Mouse (Mus musculus) embryonic facial prominence, embryonic 13.5 days (tissue): ENCODE results near the gene Zbtb22. TPM values are rescaled to one million over a fixed set of nuclear protein-coding genes. Genes with fewer than 3 reads are reported as not detected.

Source experiments
- ATAC-seq: fragments of 200-750 bp; cut with Nextera tagmentation; 2 replicates; pipeline ENCODE4 v1.8.0; 2017; ENCODE audit warnings: low read depth; ENCODE audit not compliant: insufficient number of reproducible peaks, insufficient read depth, low FRiP score, low TSS enrichment
- H3K27ac ChIP-seq: fragments of 300-500 bp; sonication (generic); 2 replicates; pipeline ENCODE4 v1.5.1; 2015; ENCODE audit warnings: moderate library complexity, mild to moderate bottlenecking, inconsistent platforms
- H3K27me3 ChIP-seq: fragments of 300-500 bp; sonication (generic); 2 replicates; pipeline ENCODE4 v1.6.1; 2015; ENCODE audit warnings: mild to moderate bottlenecking, inconsistent platforms
- H3K36me3 ChIP-seq: fragments of 300-500 bp; sonication (generic); 2 replicates; pipeline ENCODE4 v1.6.1; 2015; ENCODE audit warnings: mild to moderate bottlenecking, inconsistent platforms
- H3K4me1 ChIP-seq: fragments of 300-500 bp; sonication (generic); 2 replicates; pipeline ENCODE4 v1.6.1; 2015; ENCODE audit warnings: inconsistent platforms
- H3K4me2 ChIP-seq: fragments of 300-500 bp; sonication (generic); 2 replicates; pipeline ENCODE4 v1.6.1; 2015; ENCODE audit warnings: moderate library complexity, mild to moderate bottlenecking, inconsistent platforms
- H3K4me3 ChIP-seq: fragments of 300-500 bp; sonication (generic); 2 replicates; pipeline ENCODE4 v1.5.1; 2015; ENCODE audit warnings: mild to moderate bottlenecking, inconsistent platforms
- H3K9ac ChIP-seq: fragments of 300-500 bp; sonication (generic); 2 replicates; pipeline ENCODE4 v1.6.1; 2015; ENCODE audit warnings: mild to moderate bottlenecking, inconsistent platforms
- H3K9me3 ChIP-seq: fragments of 300-500 bp; sonication (generic); 2 replicates; pipeline ENCODE4 v1.6.1; 2016; ENCODE audit warnings: inconsistent platforms
- WGBS: fragments of 180-500 bp; shearing (Covaris S2); methylation state at CpG from one replicate; pipeline ENCODE4 v1.1.7; 2015; ENCODE audit warnings: mixed read lengths; 5-methylcytosine and 5-hydroxymethylcytosine counted together
- polyA plus RNA-seq: library from polyadenylated mRNA; unstranded; fragments of >200 nt; fragmentation: Nextera tagmentation; extraction: Ambion mirVana; gene quantifications from 2 replicates; pipeline ENCODE4 v1.2.1, GENCODE M21; 2015

Gene Zbtb22
- polyA plus RNA-seq, 1 experiment from 2014 or later = 17.6 TPM

DNA sequence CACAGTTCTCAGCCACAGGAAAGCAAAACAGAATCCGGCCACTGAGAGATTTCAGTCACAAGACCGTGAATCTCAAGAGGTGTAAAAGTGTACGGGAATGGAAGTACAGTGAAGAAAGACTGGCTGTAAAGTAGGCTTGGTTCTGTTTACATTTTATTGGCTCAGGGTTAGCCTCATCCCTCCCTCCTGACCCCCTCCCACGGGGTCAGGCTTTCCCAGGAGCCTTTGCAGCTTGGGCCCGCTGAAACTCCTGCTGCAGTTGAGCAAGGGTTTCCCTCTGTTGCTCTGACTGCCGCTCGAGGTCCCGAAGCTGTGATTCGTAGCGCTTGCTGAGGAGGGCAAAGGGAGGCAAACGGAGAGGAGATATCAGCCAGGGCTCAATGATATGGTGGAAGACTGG lies 23.1 kb downstream of the Zbtb22 start:
- WGBS = 80% methylated on average over 11 of the region's 11 CpGs
- Histone ChIP-seq H3K27ac (no peak overlapping the region), H3K4me2 (peak overlapping the region; percentile 96), H3K4me3 (peak overlapping the region; percentile 89; the same call in 1 of the 2 replicates), H3K9me3 (no peaks in the 10 kb centered on the region), H3K9ac (peak overlapping the region; percentile 87; the same call in 1 of the 2 replicates), H3K36me3 (peaks cover 60% of the 10 kb centered on the region), H3K4me1 (peaks cover 23% of the 10 kb centered on the region), H3K27me3 (no peaks in the 10 kb centered on the region)
- no peak for ATAC-seq

DNA sequence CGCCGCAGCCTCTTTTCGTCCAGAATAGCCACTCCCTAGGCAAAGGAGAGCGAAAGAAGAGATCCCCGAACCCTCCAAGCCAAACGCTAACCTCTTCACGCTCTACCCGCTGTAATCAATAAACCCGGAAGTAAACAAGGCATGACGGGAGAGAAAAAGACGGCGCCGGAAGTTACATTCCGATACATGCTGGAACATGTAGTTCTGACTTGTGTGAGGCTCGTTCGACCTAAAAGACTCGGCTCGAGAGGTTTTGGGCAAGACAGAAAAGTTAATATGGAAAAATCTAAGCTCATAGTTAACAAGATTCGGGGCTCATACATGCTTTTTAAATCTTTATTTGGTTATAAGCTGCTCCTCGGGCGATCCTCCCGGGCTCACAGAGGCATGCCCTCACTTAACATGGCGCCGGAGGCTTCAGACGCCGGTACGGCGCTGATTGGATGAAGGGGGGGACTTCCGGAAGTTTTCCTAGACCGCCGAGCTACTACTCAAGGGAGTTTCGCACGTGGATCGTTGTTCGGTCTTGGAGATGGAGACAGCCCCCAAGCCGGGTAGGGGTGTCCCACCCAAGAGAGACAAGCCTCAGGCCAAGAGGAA lies 24.6 kb downstream of the Zbtb22 start, which contains the start of the genes Pfdn6 and Wdr46:
Gene Pfdn6, minus strand, starts transcription at position 138 of the 600 bp plus-strand sequence.
Gene Wdr46, plus strand, starts transcription at position 455 of the 600 bp plus-strand sequence.
- peak within 1 kb of the TSS; percentile 96 for H3K4me2 ChIP-seq
- peaks cover 23% of the 10 kb centered on the region for H3K4me1 ChIP-seq
- H3K9ac ChIP-seq = peak within 1 kb of the TSS; percentile 87
- H3K4me3 ChIP-seq = peak within 1 kb of the TSS; percentile 89
- no peaks in the 10 kb centered on the region for H3K9me3 ChIP-seq
- H3K36me3 ChIP-seq = peaks cover 61% of the 10 kb centered on the region
- peak; percentile 80 for ATAC-seq
- WGBS = under 1% methylated on average over 36 of the region's 36 CpGs
- no peaks in the 10 kb centered on the region for H3K27me3 ChIP-seq
- H3K27ac ChIP-seq = peak within 1 kb of the TSS; percentile 28; the same call in 1 of the 2 replicates

DNA sequence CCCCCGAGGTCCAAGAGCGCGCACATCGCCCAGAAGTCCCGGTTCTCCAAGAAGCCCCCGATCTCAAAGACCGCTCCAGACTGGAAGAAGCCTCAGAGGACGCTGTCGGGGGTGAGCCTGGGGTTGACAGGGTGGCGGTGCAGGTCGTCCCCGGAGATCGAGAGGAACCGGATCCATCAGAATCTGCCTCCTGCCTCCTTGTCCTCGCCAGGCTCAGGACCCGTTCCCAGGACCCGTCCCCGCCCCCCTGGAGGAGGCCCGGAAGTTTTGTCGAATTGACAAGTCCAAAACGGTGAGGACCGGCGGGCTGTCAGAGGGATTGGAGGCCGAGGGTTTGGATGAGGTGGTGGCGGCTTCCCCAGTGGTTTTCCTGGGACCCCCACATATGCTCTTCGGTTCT lies 25.3 kb downstream of the Zbtb22 start:
- peak overlapping the region; percentile 96 for H3K4me2 ChIP-seq
- H3K36me3 ChIP-seq = peaks cover 61% of the 10 kb centered on the region
- peaks cover 23% of the 10 kb centered on the region for H3K4me1 ChIP-seq
- H3K9me3 ChIP-seq = no peaks in the 10 kb centered on the region
- under 1% methylated on average over 26 of the region's 26 CpGs for WGBS
- H3K27ac ChIP-seq = no peak overlapping the region
- peak overlapping the region; percentile 89 for H3K4me3 ChIP-seq
- H3K9ac ChIP-seq = peak overlapping the region; percentile 87
- no peaks in the 10 kb centered on the region for H3K27me3 ChIP-seq
- ATAC-seq = no peak

DNA sequence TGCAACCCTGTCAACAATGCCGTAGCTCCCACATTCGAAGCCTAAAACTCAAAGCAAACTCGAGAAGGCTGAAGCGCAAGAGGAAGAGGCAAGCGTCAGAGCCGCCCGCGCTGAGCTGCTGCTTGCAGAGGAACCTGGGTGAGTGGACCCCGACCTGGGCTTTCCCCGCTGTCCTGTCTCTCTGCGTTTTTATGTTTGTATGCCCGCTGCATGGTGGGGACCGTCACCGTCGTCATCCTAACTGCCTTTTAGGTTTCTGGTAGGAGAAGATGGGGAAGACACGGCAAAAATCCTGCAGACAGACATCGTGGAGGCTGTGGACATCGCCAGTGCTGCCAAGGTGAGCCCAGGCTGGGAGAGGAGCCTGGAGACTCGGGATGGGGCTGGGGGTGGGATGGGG lies 25.7 kb downstream of the Zbtb22 start:
- peak overlapping the region; percentile 87 for H3K9ac ChIP-seq
- 53% methylated on average over 19 of the region's 19 CpGs for WGBS
- peaks cover 23% of the 10 kb centered on the region for H3K4me1 ChIP-seq
- no peaks in the 10 kb centered on the region for H3K9me3 ChIP-seq
- no peaks in the 10 kb centered on the region for H3K27me3 ChIP-seq
- peaks cover 61% of the 10 kb centered on the region for H3K36me3 ChIP-seq
- ATAC-seq = no peak
- peak overlapping the region; percentile 96 for H3K4me2 ChIP-seq
- H3K4me3 ChIP-seq = peak overlapping the region; percentile 89
- no peak overlapping the region for H3K27ac ChIP-seq

- 93% methylated on average over 15 of the region's 15 CpGs for WGBS
- peaks cover 63% of the 10 kb centered on the region for H3K36me3 ChIP-seq
- no peaks in the 10 kb centered on the region for H3K9me3 ChIP-seq
- no peak overlapping the region for H3K4me2 ChIP-seq
- no peak overlapping the region for H3K9ac ChIP-seq
- H3K4me3 ChIP-seq = no peak overlapping the region
- ATAC-seq = no peak
- H3K27ac ChIP-seq = no peak overlapping the region
- no peaks in the 10 kb centered on the region for H3K27me3 ChIP-seq
- peaks cover 23% of the 10 kb centered on the region for H3K4me1 ChIP-seq
These were observed 27.8 kb downstream of the Zbtb22 start for GRCm38 (mm10) chr17:33943454-33943853.

- Histone ChIP-seq H3K9me3 (no peaks in the 10 kb centered on the region), H3K4me1 (peaks cover 33% of the 10 kb centered on the region), H3K4me3 (no peak overlapping the region), H3K27me3 (no peaks in the 10 kb centered on the region), H3K27ac (no peak overlapping the region), H3K36me3 (peaks cover 78% of the 10 kb centered on the region), H3K4me2 (no peak overlapping the region), H3K9ac (no peak overlapping the region)
- ATAC-seq = no peak
- WGBS = 92% methylated on average over 10 of the region's 10 CpGs
These were observed 31.9 kb downstream of the Zbtb22 start for GRCm38 (mm10) chr17:33947430-33948089.

- Histone ChIP-seq H3K36me3 (peaks cover 79% of the 10 kb centered on the region), H3K27ac (no peak overlapping the region), H3K4me1 (peaks cover 40% of the 10 kb centered on the region), H3K9ac (no peak overlapping the region), H3K4me3 (no peak overlapping the region), H3K9me3 (no peaks in the 10 kb centered on the region), H3K4me2 (no peak overlapping the region), H3K27me3 (no peaks in the 10 kb centered on the region)
- WGBS = 87% methylated on average over 22 of the region's 22 CpGs
- no peak for ATAC-seq
These were observed 32.6 kb downstream of the Zbtb22 start for GRCm38 (mm10) chr17:33948090-33948904.

GRCm38 (mm10) chr17:33948905-33949537 lies 33.3 kb downstream of the Zbtb22 start:
- 91% methylated on average over 19 of the region's 19 CpGs for WGBS
- Histone ChIP-seq H3K9ac (no peak overlapping the region; the same call in 1 of the 2 replicates), H3K4me3 (no peak overlapping the region), H3K4me2 (peak overlapping the region; percentile 98; the same call in 1 of the 2 replicates), H3K27me3 (no peaks in the 10 kb centered on the region), H3K36me3 (peaks cover 79% of the 10 kb centered on the region), H3K4me1 (peaks cover 47% of the 10 kb centered on the region), H3K27ac (no peak overlapping the region), H3K9me3 (no peaks in the 10 kb centered on the region)
- ATAC-seq = no peak

DNA sequence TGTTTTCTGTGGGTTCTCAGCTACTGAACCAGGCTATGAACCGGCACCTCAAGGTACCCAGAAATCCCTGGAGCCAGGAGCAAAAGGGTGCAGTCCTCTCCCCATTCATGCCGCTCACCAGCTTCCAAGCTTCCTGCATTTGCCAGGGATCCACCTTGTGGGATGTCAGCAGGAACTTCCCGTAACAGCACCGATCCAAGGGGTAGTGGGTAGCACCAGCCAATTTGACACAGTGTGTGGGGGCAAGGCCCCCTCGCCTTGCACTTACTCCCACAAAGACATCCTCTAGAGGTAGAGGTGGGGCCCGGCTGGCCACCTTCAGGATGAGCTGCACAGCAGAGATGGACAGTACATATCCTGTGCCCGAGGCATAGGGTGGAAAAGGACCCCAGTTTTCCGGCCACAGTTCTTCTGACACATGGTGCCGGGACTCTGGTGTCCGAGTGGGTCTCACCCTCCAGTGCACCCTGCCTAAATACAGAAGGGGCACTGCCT lies 34.5 kb downstream of the Zbtb22 start:
- peaks cover 54% of the 10 kb centered on the region for H3K4me1 ChIP-seq
- H3K27me3 ChIP-seq = no peaks in the 10 kb centered on the region
- WGBS = 68% methylated on average over 10 of the region's 10 CpGs
- H3K27ac ChIP-seq = peak overlapping the region; percentile 94
- H3K4me3 ChIP-seq = peak overlapping the region; percentile 52
- H3K9me3 ChIP-seq = no peaks in the 10 kb centered on the region
- H3K36me3 ChIP-seq = peaks cover 72% of the 10 kb centered on the region
- H3K4me2 ChIP-seq = peak overlapping the region; percentile 98
- H3K9ac ChIP-seq = peak overlapping the region; percentile 75
- ATAC-seq = no peak

GRCm38 (mm10) chr17:33951021-33951946 lies 35.6 kb downstream of the Zbtb22 start, which contains the start of gene B3galt4:
TSS of gene B3galt4 (minus strand) at chr17:33951488.
- Histone ChIP-seq H3K9ac (peak within 1 kb of the TSS; percentile 75), H3K4me3 (peak within 1 kb of the TSS; percentile 52), H3K27me3 (no peaks in the 10 kb centered on the region), H3K27ac (peak within 1 kb of the TSS; percentile 94), H3K4me1 (peaks cover 55% of the 10 kb centered on the region), H3K4me2 (peak within 1 kb of the TSS; percentile 98), H3K36me3 (peaks cover 61% of the 10 kb centered on the region), H3K9me3 (no peaks in the 10 kb centered on the region)
- under 1% methylated on average over 45 of the region's 45 CpGs for WGBS
- peak; percentile 73 for ATAC-seq
